Mouse (Mus musculus) megakaryocyte-erythroid progenitor cell, adult 5-6 weeks (primary cell): ENCODE measurements around the gene Fam78a. TPM values are rescaled to one million over a fixed set of nuclear protein-coding genes. Genes with fewer than 3 reads are reported as not detected.

Experiments used
- total RNA-seq, 2 experiments: library from RNA; stranded (forward) in 1 of 2; stranded (reverse) in 1 of 2; fragments of 200-1000, 215-1000 nt in 1 of 2; fragments of >200 nt in 1 of 2; fragmentation: Nextera tagmentation in 1 of 2; gene quantifications; 2 replicates each; pipeline ENCODE4 v1.2.3; 2014 to 2017

The Fam78a gene
- total RNA-seq, 2 experiments from 2014 or later = 23.4 to 30.2 TPM

Other genes with a start within 250 kb of the Fam78a start
- not detected in 2 replicates for gene Fibcd1, start 238.9 kb downstream of the Fam78a start, total RNA-seq (2014; fragmentation: Nextera tagmentation)
- gene Fibcd1, start 238.9 kb downstream of the Fam78a start, total RNA-seq (2017) = not detected in 2 replicates
- gene Lamc3, start 197.6 kb downstream of the Fam78a start, total RNA-seq (2014; fragmentation: Nextera tagmentation) = not detected in 2 replicates
- gene Lamc3, start 197.6 kb downstream of the Fam78a start, total RNA-seq (2017) = not detected in 2 replicates
- gene Aif1l, start 134.7 kb downstream of the Fam78a start, total RNA-seq (2014; fragmentation: Nextera tagmentation) = 5.2 TPM in 1 of 2 replicates, not detected in the other
- not detected in 2 replicates for gene Aif1l, start 134.7 kb downstream of the Fam78a start, total RNA-seq (2017)
- gene Nup214, start 110.4 kb downstream of the Fam78a start, total RNA-seq (2014; fragmentation: Nextera tagmentation) = 125 and 161 TPM in 2 replicates
- 43.3 and 73.2 TPM in 2 replicates for gene Nup214, start 110.4 kb downstream of the Fam78a start, total RNA-seq (2017)
- 1.4 and 2.5 TPM in 2 replicates for gene Plpp7, start 10.7 kb upstream of the Fam78a start, total RNA-seq (2014; fragmentation: Nextera tagmentation)
- gene Plpp7, start 10.7 kb upstream of the Fam78a start, total RNA-seq (2017) = 0.65 TPM in 1 of 2 replicates, not detected in the other
- 58.3 and 63.5 TPM in 2 replicates for gene Prrc2b, start 66.2 kb upstream of the Fam78a start, total RNA-seq (2014; fragmentation: Nextera tagmentation)
- gene Prrc2b, start 66.2 kb upstream of the Fam78a start, total RNA-seq (2017) = 13.9 and 20.1 TPM in 2 replicates
- 57.6 and 57.7 TPM in 2 replicates for gene Pomt1, start 151.7 kb upstream of the Fam78a start, total RNA-seq (2014; fragmentation: Nextera tagmentation)
- 27.4 and 29.8 TPM in 2 replicates for gene Pomt1, start 151.7 kb upstream of the Fam78a start, total RNA-seq (2017)
- gene Uck1, start 175.3 kb upstream of the Fam78a start, total RNA-seq (2014; fragmentation: Nextera tagmentation) = 47.2 and 72.7 TPM in 2 replicates
- gene Uck1, start 175.3 kb upstream of the Fam78a start, total RNA-seq (2017) = 21.5 and 21.9 TPM in 2 replicates
- 34.8 and 39.0 TPM in 2 replicates for gene Golga2, start 202.5 kb upstream of the Fam78a start, total RNA-seq (2014; fragmentation: Nextera tagmentation)
- gene Golga2, start 202.5 kb upstream of the Fam78a start, total RNA-seq (2017) = 41.6 and 44.5 TPM in 2 replicates
- 309 and 320 TPM in 2 replicates for gene Swi5, start 203.2 kb upstream of the Fam78a start, total RNA-seq (2014; fragmentation: Nextera tagmentation)
- 438 and 550 TPM in 2 replicates for gene Swi5, start 203.2 kb upstream of the Fam78a start, total RNA-seq (2017)